In genomic region chr2:37932240-37932639, GRCm38 (mm10) we compare ENCODE assay signal across 26 mouse cellular contexts.
DNase-seq lines count a peak whose midpoint lies in the region; ATAC-seq and TF ChIP-seq lines count a peak whose summit lies in the region.
"Had no signal": no experiment of that assay in that cellular context is flagged by ENCODE, and none has a peak within 500 bp of the region (broad histone marks: within the 10 kb centered on the region; RNA-seq: fewer than 3 reads in every experiment).

No protein-coding gene starts in this region.

- H3K27me3 ChIP-seq in forebrain, embryonic 10.5 days (ENCODE audit: poor library complexity, severe bottlenecking) = peaks cover 13% of the 10 kb centered on the region; the same call in 1 of the 2 replicates
- no peaks in the 10 kb centered on the region for H3K27me3 ChIP-seq in forebrain, embryonic 15.5 days
- H3K27me3 ChIP-seq in intestine, embryonic 14.5 days (replicated peaks; ENCODE audit: control insufficient read depth, insufficient read depth, low read length) = no peaks in the 10 kb centered on the region
- no peaks in the 10 kb centered on the region for H3K27me3 ChIP-seq in intestine, postnatal 0 days (replicated peaks; ENCODE audit: control insufficient read depth, insufficient read depth, low read length)
- H3K27me3 ChIP-seq: embryonic facial prominence, embryonic 13.5 days; liver, embryonic 12.5 days had no signal

- H3K4me1 ChIP-seq in forebrain, embryonic 10.5 days = peaks cover 44% of the 10 kb centered on the region
- peaks cover 22% of the 10 kb centered on the region for H3K4me1 ChIP-seq in forebrain, embryonic 15.5 days
- H3K4me1 ChIP-seq in intestine, embryonic 14.5 days (replicated peaks; ENCODE audit: control insufficient read depth, insufficient read depth, low read length) = no peaks in the 10 kb centered on the region
- no peaks in the 10 kb centered on the region for H3K4me1 ChIP-seq in intestine, postnatal 0 days (replicated peaks; ENCODE audit: control insufficient read depth, insufficient read depth, low read length)

- no peak for DNase-seq in forebrain, embryonic 10.5 days (ENCODE audit: extremely low spot score, low spot score)
- peak; percentile 15 for DNase-seq in intestine, embryonic 14.5 days (ENCODE audit: low spot score)
- peak; percentile 84 for DNase-seq in 416B (ENCODE audit: low read depth)
- no peak for DNase-seq in heart, postnatal 4 days
- DNase-seq: adrenal gland, postnatal 10 days; cerebellum, adult 9-10 months; cerebellum, postnatal 36 days; embryo, embryonic 11 days; gastrocnemius, postnatal 14 days; heart, postnatal 36 days; layer of hippocampus, postnatal 36 days; left cerebral cortex, postnatal 4 days; liver, postnatal 0 days; lung, postnatal 36 days; right cerebral cortex, postnatal 25 days; thymus, postnatal 14 days had no signal

- H3K4me3 ChIP-seq in forebrain, embryonic 10.5 days = no peak overlapping the region
- H3K4me3 ChIP-seq in forebrain, embryonic 15.5 days = no peak overlapping the region
- no peak overlapping the region for H3K4me3 ChIP-seq in intestine, embryonic 14.5 days (ENCODE audit: low read depth, low read length)
- no peak overlapping the region for H3K4me3 ChIP-seq in intestine, postnatal 0 days (ENCODE audit: low read depth, low read length)
- H3K4me3 ChIP-seq: embryonic facial prominence, embryonic 13.5 days; liver, embryonic 12.5 days had no signal

- H3K36me3 ChIP-seq in forebrain, embryonic 10.5 days (replicated peaks) = peaks cover 24% of the 10 kb centered on the region
- no peaks in the 10 kb centered on the region for H3K36me3 ChIP-seq in forebrain, embryonic 15.5 days
- H3K36me3 ChIP-seq in intestine, embryonic 14.5 days (ENCODE audit: control insufficient read depth, insufficient read depth, low read length) = no peaks in the 10 kb centered on the region
- 0 out of 2 replicates have a peak, but pooled peaks cover 18% of the 10 kb centered on the region for H3K36me3 ChIP-seq in intestine, postnatal 0 days (ENCODE audit: control insufficient read depth, insufficient read depth)

- no peak overlapping the region for H3K4me2 ChIP-seq in forebrain, embryonic 15.5 days (replicated peaks)
- H3K4me2 ChIP-seq in intestine, embryonic 14.5 days (ENCODE audit: low read length) = no peak overlapping the region
- H3K4me2 ChIP-seq in intestine, postnatal 0 days (replicated peaks; ENCODE audit: low read depth) = no peak overlapping the region
- H3K4me2 ChIP-seq: embryonic facial prominence, embryonic 13.5 days; heart, embryonic 11.5 days; liver, embryonic 12.5 days had no signal

- no peak for ATAC-seq in forebrain, embryonic 15.5 days (replicated peaks)
- ATAC-seq in intestine, embryonic 14.5 days (replicated peaks; ENCODE audit: low FRiP score, low TSS enrichment, low read depth) = no peak
- no peak for ATAC-seq in intestine, postnatal 0 days
- ATAC-seq in hematopoietic stem cell, adult 5-6 weeks (replicated peaks in 1 of 2; ENCODE audit: insufficient read depth in 1 of 2, low FRiP score in 2 of 2, low TSS enrichment in 1 of 2, low read depth in 1 of 2, poor library complexity in 2 of 2, severe bottlenecking in 2 of 2) = peak; percentile 87 to 94
- ATAC-seq: hindbrain, embryonic 16.5 days; intestine, embryonic 16.5 days; liver, embryonic 12.5 days; liver, postnatal 0 days; midbrain, embryonic 16.5 days had no signal

- no peak for TF ChIP-seq CTCF in intestine, postnatal 0 days (IDR thresholded peaks at IDR 0.05; ENCODE audit: low read depth)

- H3K9ac ChIP-seq in forebrain, embryonic 15.5 days (replicated peaks) = no peak overlapping the region
- H3K9ac ChIP-seq in intestine, embryonic 14.5 days (ENCODE audit: low read length) = no peak overlapping the region
- H3K9ac ChIP-seq in intestine, postnatal 0 days (ENCODE audit: low read depth, low read length) = no peak overlapping the region
- H3K9ac ChIP-seq: embryonic facial prominence, embryonic 13.5 days; liver, embryonic 12.5 days; liver, postnatal 0 days had no signal

- no peaks in the 10 kb centered on the region for H3K9me3 ChIP-seq in forebrain, embryonic 10.5 days
- H3K9me3 ChIP-seq in forebrain, embryonic 15.5 days = no peaks in the 10 kb centered on the region
- H3K9me3 ChIP-seq in intestine, embryonic 14.5 days (ENCODE audit: control insufficient read depth, low read length) = no peaks in the 10 kb centered on the region
- no peaks in the 10 kb centered on the region for H3K9me3 ChIP-seq in intestine, postnatal 0 days (ENCODE audit: control insufficient read depth)
- H3K9me3 ChIP-seq: embryonic facial prominence, embryonic 13.5 days; G1E; liver, embryonic 12.5 days had no signal

- WGBS in forebrain, embryonic 10.5 days = 88% methylated on average over 1 of the region's 1 CpGs
- WGBS in forebrain, embryonic 15.5 days = 100% methylated on average over 1 of the region's 1 CpGs
- 88% methylated on average over 1 of the region's 1 CpGs for WGBS in intestine, embryonic 14.5 days
- 100% methylated on average over 1 of the region's 1 CpGs for whole genome bisulfite sequencing in intestine, postnatal 0 days

- H3K27ac ChIP-seq in forebrain, embryonic 10.5 days = peak overlapping the region; percentile 76
- no peak overlapping the region; the same call in 1 of the 2 replicates for H3K27ac ChIP-seq in forebrain, embryonic 15.5 days (replicated peaks)
- no peak overlapping the region for H3K27ac ChIP-seq in intestine, embryonic 14.5 days (ENCODE audit: low read depth)
- H3K27ac ChIP-seq in intestine, postnatal 0 days (ENCODE audit: low read depth, low read length) = no peak overlapping the region
- H3K27ac ChIP-seq: embryonic facial prominence, embryonic 13.5 days; liver, embryonic 12.5 days had no signal

Comparison
In these comparisons a context has a peak if more than half of its experiments do, and no peak if none do; other contexts are left out.
1. DNase-seq: peak in intestine, embryonic 14.5 days (single experiment) and 416B (single experiment); none in forebrain, embryonic 10.5 days (single experiment) and heart, postnatal 4 days (single experiment).
2. ATAC-seq: peak in hematopoietic stem cell, adult 5-6 weeks (2 of 2); none in forebrain, embryonic 15.5 days (single experiment), intestine, embryonic 14.5 days (single experiment) and intestine, postnatal 0 days (single experiment).